Mouse (Mus musculus) spleen, adult 2 months (tissue): ENCODE measurements around the gene Rhoh.

Experiments
- CTCF ChIP-seq: fragments of 200-500 bp; IDR thresholded peaks from 2 replicates; pipeline ENCODE4 v1.5.1; 2011; ENCODE audit warnings: mild to moderate bottlenecking, inconsistent platforms; ENCODE audit not compliant: insufficient read depth, insufficient read length, insufficient replicate concordance; ENCODE audit errors: extremely low read depth
- POLR2A ChIP-seq: fragments of 200-500 bp; IDR thresholded peaks from 2 replicates; pipeline ENCODE4 v1.6.1; 2011; ENCODE audit warnings: low read depth, low read length, inconsistent platforms

GRCm38 (mm10) chr5:65914342-65914741, 53.3 kb downstream of the Rhoh start:
- TF ChIP-seq POLR2A (no peak), CTCF (no peak)
